Mouse (Mus musculus) kidney, embryonic 16.5 days (tissue): ENCODE measurements at regions not wholly inside any gene's neighbourhood (a gene's known extent, or its start where the extent isn't known, plus 50 kb on each side); places are given as distances from the start of the nearest gene placed in this dataset.

Experiments used
- ATAC-seq: fragments of 200-750 bp; cut with Nextera tagmentation; 2 replicates; pipeline ENCODE4 v1.8.0; 2017; ENCODE audit warnings: moderate TSS enrichment; ENCODE audit not compliant: low FRiP score, low TSS enrichment
- H3K27ac ChIP-seq: fragments of 300-500 bp; sonication (generic); 2 replicates; pipeline ENCODE4 v1.5.1; 2014; ENCODE audit warnings: low read length
- H3K27me3 ChIP-seq: fragments of 300-500 bp; sonication (generic); 2 replicates; pipeline ENCODE4 v1.6.1; 2014; ENCODE audit warnings: low read length, control low read depth, mixed read lengths; ENCODE audit not compliant: insufficient read depth
- H3K36me3 ChIP-seq: fragments of 300-500 bp; sonication (generic); 2 replicates; pipeline ENCODE4 v1.6.1; 2014; ENCODE audit warnings: low read length, control low read depth, mixed read lengths; ENCODE audit not compliant: insufficient read depth
- H3K4me1 ChIP-seq: fragments of 300-500 bp; sonication (generic); 2 replicates; pipeline ENCODE4 v1.6.1; 2014; ENCODE audit warnings: low read length, control low read depth, mixed read lengths; ENCODE audit not compliant: insufficient read depth
- H3K4me2 ChIP-seq: fragments of 300-500 bp; sonication (generic); replicated peaks from 2 replicates; pipeline ENCODE4 v1.6.1; 2014; ENCODE audit warnings: low read depth, low read length
- H3K4me3 ChIP-seq: fragments of 300-500 bp; sonication (generic); 2 replicates; pipeline ENCODE4 v1.5.1; 2014; ENCODE audit warnings: mild to moderate bottlenecking, low read length
- H3K9ac ChIP-seq: fragments of 300-500 bp; sonication (generic); replicated peaks from 2 replicates; pipeline ENCODE4 v1.6.1; 2014; ENCODE audit warnings: low read length
- H3K9me3 ChIP-seq: fragments of 300-500 bp; sonication (generic); 2 replicates; pipeline ENCODE4 v1.6.1; 2016; ENCODE audit warnings: low read length, control low read depth
- WGBS: fragments of 180-500 bp; shearing (Covaris S2); extraction: QIAGEN DNeasy Blood & Tissue Kit; methylation state at CpG from one replicate; pipeline ENCODE4 v1.1.7; 2014; 5-methylcytosine and 5-hydroxymethylcytosine counted together

GRCm38 (mm10) chr8:99933159-99933558 lies 516.9 kb upstream of the Cdh8 start:
- no peak for ATAC-seq

More at GRCm38 (mm10) chr8:99933159-99933558, 516.9 kb upstream of the Cdh8 start:
- no peak overlapping the region for H3K27ac ChIP-seq
- H3K36me3 ChIP-seq, result no peaks in the 10 kb centered on the region
- no peak overlapping the region for H3K4me3 ChIP-seq
- no peak overlapping the region for H3K4me2 ChIP-seq
- H3K9me3 ChIP-seq, result no peaks in the 10 kb centered on the region
- H3K4me1 ChIP-seq, result no peaks in the 10 kb centered on the region
- no peak overlapping the region for H3K9ac ChIP-seq
- H3K27me3 ChIP-seq, result no peaks in the 10 kb centered on the region
- whole genome bisulfite sequencing, result 79% methylated on average over 5 of the region's 5 CpGs
